Mouse (Mus musculus) neural tube, embryonic 15.5 days (tissue): ENCODE measurements at regions not wholly inside any gene's neighbourhood (a gene's known extent, or its start where the extent isn't known, plus 50 kb on each side); places are given as distances from the start of the nearest gene placed in this dataset.

Experiments
- ATAC-seq: fragments of 200-750 bp; cut with Nextera tagmentation; 2 replicates; pipeline ENCODE4 v1.8.0; 2017; ENCODE audit warnings: mild to moderate bottlenecking, moderate TSS enrichment, moderate library complexity; ENCODE audit not compliant: low FRiP score
- H3K27ac ChIP-seq: fragments of 300-500 bp; sonication (generic); replicated peaks from 2 replicates; pipeline ENCODE4 v1.5.1; 2015; ENCODE audit warnings: mild to moderate bottlenecking, inconsistent platforms
- H3K27me3 ChIP-seq: fragments of 300-500 bp; sonication (generic); replicated peaks from 2 replicates; pipeline ENCODE4 v1.6.1; 2015; ENCODE audit warnings: inconsistent platforms
- H3K36me3 ChIP-seq: fragments of 300-500 bp; sonication (generic); 2 replicates; pipeline ENCODE4 v1.6.1; 2015; ENCODE audit warnings: inconsistent platforms
- H3K4me1 ChIP-seq: fragments of 300-500 bp; sonication (generic); 2 replicates; pipeline ENCODE4 v1.6.1; 2015; ENCODE audit warnings: inconsistent platforms
- H3K4me2 ChIP-seq: fragments of 300-500 bp; sonication (generic); 2 replicates; pipeline ENCODE4 v1.6.1; 2015; ENCODE audit warnings: inconsistent platforms, mild to moderate bottlenecking, moderate library complexity
- H3K4me3 ChIP-seq: fragments of 300-500 bp; sonication (generic); replicated peaks from 2 replicates; pipeline ENCODE4 v1.5.1; 2015; ENCODE audit warnings: mild to moderate bottlenecking, inconsistent platforms
- H3K9ac ChIP-seq: fragments of 300-500 bp; sonication (generic); replicated peaks from 2 replicates; pipeline ENCODE4 v1.6.1; 2015; ENCODE audit warnings: mild to moderate bottlenecking, inconsistent platforms
- H3K9me3 ChIP-seq: fragments of 300-500 bp; sonication (generic); replicated peaks from 2 replicates; pipeline ENCODE4 v1.6.1; 2016; ENCODE audit warnings: inconsistent platforms
- WGBS: fragments of 180-500 bp; shearing (Covaris S2); methylation state at CpG from one replicate; pipeline ENCODE4 v1.1.7; 2015; ENCODE audit warnings: mixed read lengths; 5-methylcytosine and 5-hydroxymethylcytosine counted together

DNA sequence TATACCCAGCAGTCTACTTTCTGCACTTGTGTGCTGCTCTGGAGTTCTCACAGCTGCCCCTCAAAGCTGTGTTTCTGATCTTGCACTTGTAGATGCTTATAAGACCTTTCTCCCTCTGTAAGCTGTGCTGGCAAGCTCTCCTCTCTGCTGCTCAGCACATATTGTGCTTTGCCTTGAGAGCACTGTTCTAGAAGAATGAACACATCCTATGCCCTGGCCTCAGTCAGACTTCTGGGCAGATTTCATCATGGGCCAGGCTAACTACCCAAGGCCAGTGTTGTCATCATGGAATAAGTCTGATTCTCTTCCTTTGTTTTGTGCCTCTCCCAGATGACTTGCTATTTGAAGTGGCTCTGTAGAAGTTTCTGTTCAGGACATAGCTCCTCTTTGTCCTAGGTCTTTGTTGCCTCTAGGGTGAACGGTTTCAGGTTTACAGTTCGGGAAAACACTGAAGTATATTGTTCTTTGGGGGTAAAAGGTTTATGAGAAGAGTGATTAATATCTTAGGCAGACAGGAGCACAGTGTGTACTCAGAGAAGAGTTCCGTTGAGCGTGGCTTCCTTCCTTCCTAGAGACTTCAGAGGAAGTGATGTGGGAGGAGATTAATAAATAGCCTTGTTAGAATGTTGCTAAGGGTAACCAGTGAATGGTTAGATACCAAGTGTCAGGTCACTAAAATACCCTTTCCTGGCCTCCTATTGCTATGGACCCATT lies 70.8 kb downstream of the Pcdh18 start:
- Histone ChIP-seq H3K27ac (no peak overlapping the region), H3K4me3 (no peak overlapping the region), H3K36me3 (no peaks in the 10 kb centered on the region), H3K9me3 (no peaks in the 10 kb centered on the region), H3K9ac (no peak overlapping the region), H3K27me3 (no peaks in the 10 kb centered on the region), H3K4me2 (no peak overlapping the region), H3K4me1 (no peaks in the 10 kb centered on the region)
- ATAC-seq = no peak
- 37% methylated on average over 4 of the region's 4 CpGs for whole genome bisulfite sequencing

DNA sequence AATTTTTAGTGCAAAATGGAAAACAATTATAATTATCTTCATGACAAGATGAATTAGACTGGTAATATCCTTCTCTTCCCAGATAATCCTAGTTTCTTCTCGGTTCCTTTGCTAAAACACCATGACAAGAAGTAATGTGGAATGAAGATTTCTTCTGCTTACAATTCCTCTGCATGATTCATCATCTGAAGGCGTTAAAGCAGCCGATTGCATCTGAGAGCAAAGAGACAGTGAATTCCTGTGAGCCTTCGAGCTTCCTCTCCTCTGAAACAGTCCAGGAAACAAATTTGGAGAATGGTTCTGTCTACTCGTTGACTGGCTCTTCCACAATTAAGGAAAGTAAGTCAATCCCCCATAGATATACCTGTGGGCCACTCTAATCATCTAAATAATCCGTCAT lies 82.2 kb downstream of the Pcdh18 start:
- Histone ChIP-seq H3K4me1 (0 out of 2 replicates have a peak, but pooled peaks cover 3% of the 10 kb centered on the region), H3K27me3 (no peaks in the 10 kb centered on the region), H3K36me3 (no peaks in the 10 kb centered on the region), H3K9ac (no peak overlapping the region), H3K4me3 (no peak overlapping the region), H3K9me3 (no peaks in the 10 kb centered on the region), H3K4me2 (no peak overlapping the region), H3K27ac (no peak overlapping the region)
- 84% methylated on average over 6 of the region's 6 CpGs for WGBS
- ATAC-seq = no peak

DNA sequence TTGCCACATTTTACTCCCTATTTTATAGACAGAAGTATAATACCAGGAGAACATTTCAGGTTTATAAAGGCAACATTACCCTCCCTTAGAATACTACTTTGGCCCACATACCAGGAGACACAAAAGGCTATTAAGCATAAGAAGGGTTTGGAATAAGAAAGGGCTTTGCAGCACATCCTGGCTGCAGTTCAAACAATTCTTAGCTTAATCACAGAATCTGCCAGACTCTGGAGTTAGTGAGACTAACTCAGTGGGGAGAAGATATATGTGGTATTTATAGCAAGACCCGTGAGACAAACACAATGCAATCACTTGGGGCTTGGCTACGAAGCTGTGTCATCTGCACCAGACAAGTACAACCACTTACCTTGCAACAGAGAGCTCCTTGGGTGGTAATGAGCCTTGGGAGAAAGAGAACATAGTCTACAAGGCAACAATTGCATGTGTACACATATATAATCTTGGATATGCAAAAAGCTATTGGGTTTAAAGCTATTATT lies 84.4 kb downstream of the Pcdh18 start:
- 17% methylated on average over 2 of the region's 2 CpGs for WGBS
- H3K27ac ChIP-seq = no peak overlapping the region
- no peak for ATAC-seq

DNA sequence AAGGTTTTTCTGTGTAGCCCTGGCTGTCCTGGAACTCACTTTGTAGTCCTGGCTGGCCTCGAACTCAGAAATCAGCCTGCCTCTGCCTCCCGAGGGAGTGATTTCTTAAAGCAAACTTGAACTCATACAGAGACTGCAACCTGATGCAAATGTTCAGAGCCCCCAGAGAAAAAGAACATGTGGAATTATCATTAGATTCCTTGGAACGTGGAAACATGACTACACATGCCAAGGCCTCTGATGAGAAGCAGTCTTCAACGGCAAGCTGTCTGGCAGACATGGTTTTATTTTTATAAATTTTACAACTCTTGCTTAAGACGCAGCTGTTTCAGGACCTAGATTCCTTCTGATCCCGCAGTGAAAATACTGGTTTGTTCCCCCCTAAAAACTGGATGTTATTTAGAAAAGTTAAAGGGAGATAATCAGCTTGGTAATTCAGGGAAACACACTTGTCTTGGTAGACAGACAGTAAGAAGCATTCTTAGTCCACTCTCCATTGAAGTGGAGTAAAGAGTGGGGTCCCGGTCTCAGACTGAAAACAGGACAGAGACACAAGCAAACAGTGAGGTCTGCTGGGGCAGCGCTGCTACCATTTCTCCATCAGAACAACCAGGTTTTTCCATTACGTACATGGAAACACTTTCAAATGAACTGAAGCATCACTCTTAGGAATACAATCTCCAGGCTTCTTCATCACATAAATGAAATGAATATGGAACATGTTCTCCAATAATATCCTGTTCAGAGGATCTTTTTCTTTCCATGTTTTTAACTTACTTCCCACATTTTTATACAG lies 89.4 kb downstream of the Pcdh18 start:
- H3K4me2 ChIP-seq = no peak overlapping the region
- no peak overlapping the region for H3K4me3 ChIP-seq
- H3K4me1 ChIP-seq = 0 out of 2 replicates have a peak, but pooled peaks cover 1% of the 10 kb centered on the region
- H3K27ac ChIP-seq = no peak overlapping the region
- WGBS = 93% methylated on average over 9 of the region's 9 CpGs
- H3K9ac ChIP-seq = no peak overlapping the region
- no peaks in the 10 kb centered on the region for H3K9me3 ChIP-seq
- ATAC-seq = no peak
- H3K36me3 ChIP-seq = no peaks in the 10 kb centered on the region
- H3K27me3 ChIP-seq = no peaks in the 10 kb centered on the region

More for the DNA sequence above, 84.4 kb downstream of the Pcdh18 start:
- Histone ChIP-seq H3K4me2 (no peak overlapping the region), H3K27me3 (no peaks in the 10 kb centered on the region), H3K9me3 (no peaks in the 10 kb centered on the region), H3K36me3 (no peaks in the 10 kb centered on the region), H3K4me3 (no peak overlapping the region), H3K4me1 (0 out of 2 replicates have a peak, but pooled peaks cover 3% of the 10 kb centered on the region), H3K9ac (no peak overlapping the region)

DNA sequence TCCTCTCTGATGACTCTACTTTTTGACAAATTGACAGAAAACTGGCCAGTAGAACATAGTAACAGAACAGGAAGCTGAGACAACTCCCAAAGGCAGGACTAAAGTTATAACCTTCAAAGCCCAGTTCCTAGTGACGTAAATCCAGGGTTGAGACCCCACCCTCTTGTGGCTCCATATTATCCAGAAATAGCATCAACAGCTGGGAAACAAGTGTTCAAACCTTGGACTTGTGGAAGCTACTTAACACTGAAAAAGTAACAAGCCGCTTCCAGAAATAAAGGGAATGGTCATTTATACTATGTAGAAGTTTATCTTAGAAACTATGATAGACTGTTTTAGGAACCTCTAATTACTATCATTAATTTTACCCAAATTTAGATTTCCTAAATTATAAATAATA lies 90.6 kb downstream of the Pcdh18 start:
- Histone ChIP-seq H3K9ac (no peak overlapping the region), H3K4me2 (no peak overlapping the region), H3K27me3 (no peaks in the 10 kb centered on the region), H3K27ac (no peak overlapping the region), H3K36me3 (no peaks in the 10 kb centered on the region), H3K4me3 (no peak overlapping the region), H3K4me1 (no peaks in the 10 kb centered on the region), H3K9me3 (no peaks in the 10 kb centered on the region)
- no peak for ATAC-seq
- WGBS = 93% methylated on average over 2 of the region's 2 CpGs

DNA sequence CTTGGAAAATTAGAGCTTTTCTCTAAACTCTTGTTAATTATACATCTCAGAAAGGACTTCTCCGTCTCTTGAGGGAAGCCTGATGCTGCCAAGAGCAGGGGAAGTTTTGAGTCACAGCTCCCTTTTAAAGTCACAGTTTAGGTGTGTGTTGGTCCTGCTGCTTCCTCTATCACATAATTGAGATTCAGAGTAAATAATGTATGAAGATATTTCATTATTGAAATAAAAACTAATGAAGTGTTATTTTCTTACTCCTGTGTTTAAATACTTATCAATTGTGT lies 108.3 kb downstream of the Pcdh18 start:
- no peaks in the 10 kb centered on the region for H3K4me1 ChIP-seq
- H3K4me3 ChIP-seq = no peak overlapping the region
- H3K27me3 ChIP-seq = no peaks in the 10 kb centered on the region
- no peaks in the 10 kb centered on the region for H3K36me3 ChIP-seq
- 70% methylated on average over 1 of the region's 1 CpGs for WGBS
- no peak overlapping the region for H3K4me2 ChIP-seq
- H3K9me3 ChIP-seq = no peaks in the 10 kb centered on the region
- H3K9ac ChIP-seq = no peak overlapping the region
- no peak overlapping the region for H3K27ac ChIP-seq
- ATAC-seq = no peak

DNA sequence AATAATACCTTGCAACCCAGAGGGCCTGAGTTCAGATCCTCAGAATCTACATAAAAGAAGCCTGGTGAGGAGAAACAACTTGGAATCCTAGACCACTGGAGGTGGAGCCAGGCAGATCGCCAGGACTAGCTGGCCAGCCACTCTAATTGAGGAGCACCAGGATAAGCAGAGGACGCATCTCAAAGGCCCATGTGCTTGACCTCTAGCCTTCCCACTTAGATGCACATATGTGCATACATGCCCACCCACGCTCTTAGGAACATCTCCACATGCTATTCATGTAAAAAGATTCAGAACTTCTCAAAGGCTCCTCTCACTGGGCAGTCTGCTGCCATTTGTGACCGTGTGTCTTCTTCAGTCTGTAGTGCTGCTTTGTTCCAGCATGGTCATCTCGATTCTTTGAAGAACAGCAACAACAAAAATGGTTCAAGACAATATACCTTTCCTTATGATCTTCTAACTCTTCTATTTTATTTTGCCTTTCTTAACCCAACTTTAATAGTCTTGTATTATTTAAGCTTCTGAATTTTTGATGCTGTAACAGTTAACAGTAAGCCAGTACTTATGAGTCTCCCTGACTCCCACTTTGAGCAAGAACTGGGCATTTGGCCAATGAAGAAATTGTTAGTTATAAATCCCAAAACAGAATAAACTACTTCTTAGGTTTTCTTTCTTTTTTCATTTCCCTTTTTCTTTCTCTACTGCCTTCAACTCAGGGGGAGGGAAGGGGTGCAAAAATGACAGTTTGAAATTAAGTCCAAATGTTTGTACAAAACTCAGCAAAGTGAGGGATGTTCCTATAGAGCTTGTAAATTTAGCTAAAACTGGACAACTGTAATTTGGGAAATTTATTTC lies 108.9 kb downstream of the Pcdh18 start:
- no peak overlapping the region for H3K27ac ChIP-seq
- H3K4me2 ChIP-seq = no peak overlapping the region
- no peak for ATAC-seq
- no peaks in the 10 kb centered on the region for H3K27me3 ChIP-seq
- H3K4me1 ChIP-seq = no peaks in the 10 kb centered on the region
- no peaks in the 10 kb centered on the region for H3K9me3 ChIP-seq
- H3K4me3 ChIP-seq = no peak overlapping the region
- WGBS = 83% methylated on average over 5 of the region's 5 CpGs
- H3K9ac ChIP-seq = no peak overlapping the region
- no peaks in the 10 kb centered on the region for H3K36me3 ChIP-seq

DNA sequence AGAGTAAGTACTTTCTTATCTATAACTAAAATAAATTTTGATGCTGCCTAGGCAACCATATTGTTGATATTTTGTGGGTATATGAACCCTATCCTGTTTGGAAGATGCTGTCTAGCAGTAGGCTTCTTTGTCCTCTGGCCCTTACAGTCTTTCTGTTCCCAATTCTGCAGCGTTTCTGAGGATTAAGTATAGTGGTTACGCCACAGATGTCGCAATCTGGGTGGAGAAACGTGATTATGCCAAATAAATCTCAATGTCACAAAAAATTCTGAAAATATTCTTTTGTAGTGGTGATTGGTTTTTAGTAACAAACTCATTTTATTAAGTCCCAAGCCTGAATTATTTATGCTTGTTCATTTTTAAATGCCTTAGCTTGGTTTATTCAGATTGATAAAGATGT lies 112.1 kb downstream of the Pcdh18 start:
- Histone ChIP-seq H3K27ac (no peak overlapping the region), H3K27me3 (no peaks in the 10 kb centered on the region), H3K9ac (no peak overlapping the region), H3K4me1 (no peaks in the 10 kb centered on the region), H3K36me3 (no peaks in the 10 kb centered on the region), H3K9me3 (no peaks in the 10 kb centered on the region), H3K4me3 (no peak overlapping the region), H3K4me2 (no peak overlapping the region)
- ATAC-seq = no peak
- 93% methylated on average over 4 of the region's 4 CpGs for WGBS

DNA sequence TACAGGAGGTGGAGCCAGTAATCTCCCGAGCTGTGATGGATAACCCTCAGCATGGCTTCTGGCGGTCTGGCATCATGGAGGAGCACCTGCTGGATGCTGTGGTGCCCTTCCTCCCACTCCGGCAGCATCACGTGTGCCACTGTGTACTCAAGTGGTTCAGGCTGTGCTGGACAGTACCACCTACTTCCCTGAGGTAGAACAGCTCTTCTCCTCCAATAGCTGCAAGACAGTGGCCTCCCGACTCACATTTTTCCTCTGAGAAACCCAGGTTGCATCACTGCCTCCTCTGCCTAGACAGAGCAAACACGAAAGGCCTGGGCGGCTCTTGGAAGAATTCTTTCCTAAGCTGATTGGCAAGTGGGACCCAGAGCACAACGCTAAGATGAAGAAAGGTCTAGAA lies 113.3 kb downstream of the Pcdh18 start:
- H3K4me2 ChIP-seq = no peak overlapping the region
- H3K27ac ChIP-seq = no peak overlapping the region
- ATAC-seq = no peak
- H3K4me1 ChIP-seq = no peaks in the 10 kb centered on the region
- 89% methylated on average over 8 of the region's 8 CpGs for WGBS
- H3K9ac ChIP-seq = no peak overlapping the region
- H3K27me3 ChIP-seq = no peaks in the 10 kb centered on the region
- no peaks in the 10 kb centered on the region for H3K9me3 ChIP-seq
- no peaks in the 10 kb centered on the region for H3K36me3 ChIP-seq
- no peak overlapping the region for H3K4me3 ChIP-seq

DNA sequence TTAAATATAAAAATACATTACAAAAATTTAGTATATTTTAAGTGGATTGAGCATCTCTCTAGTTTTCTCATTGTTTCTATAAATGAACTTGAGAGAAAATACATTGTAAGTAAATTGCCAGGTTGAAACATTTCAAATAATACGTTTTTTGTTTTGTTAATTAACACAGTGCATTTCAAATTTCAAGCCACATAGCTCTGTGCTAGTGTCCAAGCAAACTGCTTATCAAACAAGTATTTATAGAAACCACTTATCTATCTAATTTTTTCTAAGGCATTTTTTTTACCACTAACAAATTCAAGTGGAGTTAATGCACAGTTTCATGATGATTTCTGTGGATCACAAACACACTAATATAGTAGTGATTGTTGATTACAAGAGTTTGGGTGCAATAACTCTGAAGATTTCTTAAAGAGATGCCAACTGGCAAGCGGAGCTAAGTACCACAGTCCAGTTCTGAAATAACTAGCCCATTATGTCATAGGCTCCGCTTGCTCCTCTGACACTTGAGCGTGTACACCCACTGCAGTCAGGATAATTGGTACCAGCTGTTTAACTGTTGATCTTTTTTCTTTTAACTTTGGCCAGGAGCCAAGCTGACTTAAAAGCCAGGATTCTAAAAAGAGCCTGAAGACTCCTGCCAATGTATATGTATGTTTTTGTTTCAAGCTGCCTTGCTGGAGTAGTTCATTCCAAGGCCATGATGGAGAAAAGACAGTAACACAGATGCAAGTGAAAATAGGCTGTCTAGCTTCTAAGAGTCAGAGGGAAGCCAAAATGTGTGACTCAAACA lies 115.0 kb downstream of the Pcdh18 start:
- WGBS = 31% methylated on average over 4 of the region's 4 CpGs
- ATAC-seq = peak; percentile 63

DNA sequence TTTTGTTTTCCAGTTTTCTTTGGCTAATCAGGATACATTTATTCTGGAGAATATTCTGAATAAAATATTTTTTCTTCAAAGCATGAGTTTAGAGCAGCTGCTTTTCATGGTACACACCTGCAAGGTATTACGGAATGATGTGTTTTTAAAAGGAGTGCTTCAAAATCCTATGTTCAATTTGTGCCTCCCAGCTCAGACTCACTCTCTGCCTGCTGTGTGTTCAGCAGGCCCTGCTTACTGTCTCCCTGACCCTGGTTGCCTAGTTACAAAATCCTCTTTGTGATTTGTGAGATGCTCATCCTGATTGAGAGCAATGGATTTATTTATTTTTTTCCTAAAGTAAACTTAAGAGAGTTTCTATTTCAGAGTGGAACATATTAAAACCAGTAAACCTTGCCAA lies 115.7 kb downstream of the Pcdh18 start:
- Histone ChIP-seq H3K4me2 (no peak overlapping the region), H3K27me3 (no peaks in the 10 kb centered on the region), H3K9ac (no peak overlapping the region), H3K4me1 (no peaks in the 10 kb centered on the region), H3K27ac (no peak overlapping the region), H3K36me3 (no peaks in the 10 kb centered on the region), H3K4me3 (no peak overlapping the region), H3K9me3 (no peaks in the 10 kb centered on the region)
- no peak for ATAC-seq
- WGBS = 71% methylated on average over 1 of the region's 1 CpGs

More for the DNA sequence above, 115.0 kb downstream of the Pcdh18 start:
- Histone ChIP-seq H3K9ac (no peak overlapping the region), H3K9me3 (no peaks in the 10 kb centered on the region), H3K36me3 (no peaks in the 10 kb centered on the region), H3K27ac (no peak overlapping the region), H3K4me1 (no peaks in the 10 kb centered on the region), H3K27me3 (no peaks in the 10 kb centered on the region), H3K4me3 (no peak overlapping the region), H3K4me2 (no peak overlapping the region)
